Mouse (Mus musculus) limb, embryonic 15.5 days (tissue): ENCODE results near the gene Prss36. TPM values are rescaled to one million over a fixed set of nuclear protein-coding genes. Genes with fewer than 3 reads are reported as not detected.

ENCODE experiments used
- ATAC-seq: fragments of 200-750 bp; cut with Nextera tagmentation; 2 replicates; pipeline ENCODE4 v1.8.0; 2017; ENCODE audit warnings: low read depth, moderate TSS enrichment; ENCODE audit not compliant: insufficient number of reproducible peaks, low FRiP score, low TSS enrichment
- H3K27ac ChIP-seq: fragments of 300-500 bp; sonication (generic); 2 replicates; pipeline ENCODE4 v1.5.1; 2015; ENCODE audit warnings: moderate library complexity, mild to moderate bottlenecking, inconsistent platforms
- H3K27me3 ChIP-seq: fragments of 300-500 bp; sonication (generic); 2 replicates; pipeline ENCODE4 v1.6.1; 2015; ENCODE audit warnings: inconsistent platforms
- H3K36me3 ChIP-seq: fragments of 300-500 bp; sonication (generic); 2 replicates; pipeline ENCODE4 v1.6.1; 2015; ENCODE audit warnings: inconsistent platforms
- H3K4me1 ChIP-seq: fragments of 300-500 bp; sonication (generic); 2 replicates; pipeline ENCODE4 v1.6.1; 2015; ENCODE audit warnings: inconsistent platforms
- H3K4me2 ChIP-seq: fragments of 300-500 bp; sonication (generic); 2 replicates; pipeline ENCODE4 v1.6.1; 2015; ENCODE audit warnings: mild to moderate bottlenecking, inconsistent platforms
- H3K4me3 ChIP-seq: fragments of 300-500 bp; sonication (generic); 2 replicates; pipeline ENCODE4 v1.5.1; 2015; ENCODE audit warnings: mild to moderate bottlenecking, inconsistent platforms
- H3K9ac ChIP-seq: fragments of 300-500 bp; sonication (generic); 2 replicates; pipeline ENCODE4 v1.6.1; 2015; ENCODE audit warnings: inconsistent platforms
- H3K9me3 ChIP-seq: fragments of 300-500 bp; sonication (generic); 2 replicates; pipeline ENCODE4 v1.6.1; 2016; ENCODE audit warnings: inconsistent platforms
- WGBS: fragments of 180-500 bp; shearing (Covaris S2); methylation state at CpG from one replicate; pipeline ENCODE4 v1.1.7; 2015; 5-methylcytosine and 5-hydroxymethylcytosine counted together
- polyA plus RNA-seq: library from polyadenylated mRNA; unstranded; fragments of >200 nt; fragmentation: Nextera tagmentation; extraction: Ambion mirVana; gene quantifications from 2 replicates; pipeline ENCODE4 v1.2.1, GENCODE M21; 2015

The Prss36 gene
- polyA plus RNA-seq, result 11.6 and 12.9 TPM in 2 replicates

GRCm38 (mm10) chr7:127946470-127947023, at the start of gene Prss36:
Gene Prss36 (minus strand): TSS chr7:127946725.
- WGBS, result 73% methylated on average over 6 of the region's 6 CpGs
- no peaks in the 10 kb centered on the region for H3K36me3 ChIP-seq
- 0 out of 2 replicates have a peak, but pooled peaks have one; percentile 48 for ATAC-seq
- no peak within 1 kb of the TSS for H3K9ac ChIP-seq
- H3K9me3 ChIP-seq, result no peaks in the 10 kb centered on the region
- H3K4me3 ChIP-seq, result no peak within 1 kb of the TSS
- H3K27ac ChIP-seq, result no peak within 1 kb of the TSS
- H3K27me3 ChIP-seq, result peaks cover 38% of the 10 kb centered on the region
- peaks cover 4% of the 10 kb centered on the region for H3K4me1 ChIP-seq
- no peak within 1 kb of the TSS for H3K4me2 ChIP-seq

DNA sequence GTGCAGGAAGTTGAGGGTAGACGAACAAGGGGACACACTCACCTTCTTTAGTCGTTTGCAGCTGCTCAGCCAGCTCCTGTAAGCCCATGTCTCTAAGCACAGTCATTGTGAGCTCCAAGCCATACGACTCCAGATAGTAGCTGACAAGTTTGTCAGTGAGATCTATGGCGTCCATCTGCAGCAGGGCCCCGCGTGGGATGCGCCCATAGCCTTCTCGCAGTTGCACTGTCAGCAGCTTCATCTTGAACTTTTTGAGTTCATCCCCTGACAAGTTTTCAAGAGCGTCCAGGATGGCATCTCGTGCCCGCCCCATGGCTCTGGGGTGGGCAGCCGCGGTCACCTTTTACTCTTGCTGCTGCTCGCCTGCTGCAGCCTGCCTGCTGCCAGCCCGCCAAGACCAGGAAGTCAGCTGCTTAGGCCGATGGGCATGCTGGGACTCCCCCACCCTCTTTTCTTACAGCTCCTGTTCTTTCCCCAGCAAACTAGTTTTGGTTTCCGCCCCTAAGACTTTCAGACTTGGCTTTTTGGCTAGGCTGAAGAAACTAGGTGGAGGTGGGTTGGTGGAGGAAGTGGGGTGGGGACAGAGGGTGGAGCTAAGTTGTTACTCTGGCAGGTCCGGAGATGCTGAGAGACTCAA, 46.9 kb upstream of the Prss36 start, which contains the start of gene Pycard:
Gene Pycard (minus strand): TSS at position 527 of the 637 bp plus-strand sequence.
- Histone ChIP-seq H3K9me3 (no peaks in the 10 kb centered on the region), H3K27me3 (no peaks in the 10 kb centered on the region), H3K27ac (peak within 1 kb of the TSS; percentile 86), H3K36me3 (peaks cover 19% of the 10 kb centered on the region), H3K9ac (peak within 1 kb of the TSS; percentile 40), H3K4me3 (peak within 1 kb of the TSS; percentile 43), H3K4me1 (peaks cover 24% of the 10 kb centered on the region), H3K4me2 (peak within 1 kb of the TSS; percentile 58)
- WGBS, result 11% methylated on average over 18 of the region's 18 CpGs
- ATAC-seq, result peak; percentile 53; the same call in 1 of the 2 replicates

DNA sequence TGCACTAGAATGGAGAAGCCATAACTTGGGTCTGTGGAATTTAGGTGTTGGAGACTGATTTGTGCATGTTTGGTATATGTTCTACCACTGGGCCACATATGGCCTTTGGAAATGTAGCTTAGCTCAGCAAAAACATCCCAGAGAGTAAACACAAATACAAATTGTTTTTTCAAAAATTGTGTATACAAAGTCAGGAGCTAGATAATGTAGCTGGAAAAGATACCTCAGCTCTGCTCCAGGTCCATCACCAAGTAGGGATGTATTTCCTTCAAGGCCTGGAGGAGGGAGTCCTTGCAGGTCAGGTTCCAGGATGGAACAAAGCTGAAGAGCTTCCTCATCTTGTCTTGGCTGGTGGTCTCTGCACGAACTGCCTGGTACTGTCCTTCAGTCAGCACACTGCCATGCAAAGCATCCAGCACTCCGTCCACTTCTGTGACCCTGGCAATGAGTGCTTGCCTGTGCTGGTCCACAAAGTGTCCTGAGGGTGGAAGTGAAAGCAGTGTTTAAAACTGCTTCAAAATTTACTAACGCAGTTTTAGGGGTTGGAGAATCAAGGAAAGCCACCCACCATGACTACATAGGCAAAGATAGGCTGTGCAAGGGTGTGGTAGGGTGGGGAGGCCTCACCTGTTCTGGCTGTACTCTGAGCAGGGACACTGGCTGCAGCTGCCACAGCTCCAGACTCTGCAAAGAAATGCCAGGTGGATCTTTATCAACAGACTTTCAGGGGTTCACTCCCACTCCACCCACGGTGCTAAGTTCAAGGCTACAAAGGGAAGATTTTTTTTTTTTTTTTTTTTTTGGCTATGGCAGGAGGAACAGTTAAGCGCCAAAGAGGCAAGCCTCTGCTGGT, 46.2 kb upstream of the Prss36 start:
- WGBS, result 38% methylated on average over 5 of the region's 5 CpGs
- H3K27ac ChIP-seq, result peak overlapping the region; percentile 86
- peak overlapping the region; percentile 58 for H3K4me2 ChIP-seq
- H3K9me3 ChIP-seq, result no peaks in the 10 kb centered on the region
- H3K4me3 ChIP-seq, result peak overlapping the region; percentile 43
- peaks cover 24% of the 10 kb centered on the region for H3K4me1 ChIP-seq
- H3K36me3 ChIP-seq, result peaks cover 25% of the 10 kb centered on the region
- ATAC-seq, result 0 out of 2 replicates have a peak, but pooled peaks have one; percentile 55
- H3K27me3 ChIP-seq, result no peaks in the 10 kb centered on the region
- H3K9ac ChIP-seq, result peak overlapping the region; percentile 7; the same call in 1 of the 2 replicates

DNA sequence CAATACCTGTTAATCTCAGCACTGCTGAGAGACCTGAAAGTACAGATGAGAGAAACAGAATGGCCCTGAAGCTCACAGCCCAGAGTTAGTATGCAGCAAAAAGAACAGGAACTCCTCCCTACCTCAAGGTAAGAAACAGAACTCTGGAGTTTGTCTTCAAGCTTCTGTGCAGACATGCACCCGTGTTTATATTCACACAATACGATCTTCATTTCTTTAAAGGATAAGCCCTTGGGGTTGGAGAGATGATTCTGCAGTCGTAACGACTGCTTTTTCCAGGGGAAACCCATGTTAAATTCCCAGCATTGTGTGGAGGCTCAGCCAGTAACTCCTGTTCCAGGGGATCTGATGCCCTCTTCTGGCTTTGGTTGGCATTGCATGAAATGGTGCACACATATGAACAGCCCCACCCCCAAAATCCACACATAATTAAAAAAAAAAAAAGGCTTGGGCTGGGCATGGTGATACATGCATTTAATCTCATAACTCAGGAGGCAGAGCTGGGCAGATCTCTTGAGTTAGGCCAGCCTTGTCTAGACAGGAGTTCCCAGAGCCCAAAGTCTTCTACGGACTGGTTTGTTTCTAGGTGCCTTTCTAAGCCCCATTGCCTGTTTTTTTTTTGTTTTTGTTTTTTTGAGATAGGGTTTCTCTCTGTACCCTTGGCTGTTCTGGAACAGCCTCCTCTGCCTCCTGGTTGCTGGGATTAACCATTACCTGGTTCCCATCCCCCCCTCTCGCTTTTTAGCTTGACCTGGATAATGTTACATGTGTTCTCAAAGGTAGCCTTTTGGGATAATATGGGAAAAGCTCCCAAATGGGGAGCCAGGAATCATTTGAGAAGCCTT, 45.3 kb upstream of the Prss36 start:
- Histone ChIP-seq H3K27me3 (no peaks in the 10 kb centered on the region), H3K4me3 (no peak overlapping the region), H3K9me3 (no peaks in the 10 kb centered on the region), H3K4me1 (peaks cover 24% of the 10 kb centered on the region), H3K4me2 (0 out of 2 replicates have a peak overlapping the region, but pooled peaks have one; percentile 58), H3K9ac (no peak overlapping the region), H3K36me3 (peaks cover 32% of the 10 kb centered on the region), H3K27ac (peak overlapping the region; percentile 17; the same call in 1 of the 2 replicates)
- ATAC-seq, result no peak
- WGBS, result 45% methylated on average over 6 of the region's 6 CpGs

- Histone ChIP-seq H3K4me2 (no peak overlapping the region), H3K4me3 (no peak overlapping the region), H3K27me3 (no peaks in the 10 kb centered on the region), H3K9me3 (no peaks in the 10 kb centered on the region), H3K36me3 (peaks cover 60% of the 10 kb centered on the region), H3K9ac (no peak overlapping the region), H3K4me1 (peaks cover 22% of the 10 kb centered on the region), H3K27ac (0 out of 2 replicates have a peak overlapping the region, but pooled peaks have one; percentile 4)
- ATAC-seq, result no peak
- WGBS, result 74% methylated on average over 1 of the region's 1 CpGs
These were observed 42.4 kb upstream of the Prss36 start for GRCm38 (mm10) chr7:127988904-127989303.

DNA sequence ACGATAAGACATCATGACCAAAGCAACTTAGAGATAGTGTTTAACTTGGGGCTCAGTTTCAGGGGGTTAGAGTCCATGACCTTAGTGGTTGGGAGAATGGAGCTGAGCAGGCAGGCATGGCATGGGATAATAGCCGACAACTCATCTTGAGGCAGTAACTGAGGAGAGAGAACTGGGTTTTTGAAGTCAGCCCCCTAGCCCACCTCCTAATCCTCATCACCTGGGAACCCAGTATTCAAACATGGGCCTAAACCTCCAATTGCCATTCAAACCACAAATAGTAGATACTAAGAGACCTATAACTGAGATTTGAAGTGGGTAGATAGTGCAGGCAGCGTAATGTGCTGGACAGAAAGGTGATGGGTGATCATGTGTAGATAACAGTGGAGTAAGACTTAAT, 34.1 kb upstream of the Prss36 start:
- no peak overlapping the region for H3K9ac ChIP-seq
- H3K27me3 ChIP-seq, result no peaks in the 10 kb centered on the region
- H3K4me2 ChIP-seq, result no peak overlapping the region
- H3K27ac ChIP-seq, result no peak overlapping the region
- 92% methylated on average over 3 of the region's 3 CpGs for WGBS
- no peak overlapping the region for H3K4me3 ChIP-seq
- no peaks in the 10 kb centered on the region for H3K9me3 ChIP-seq
- H3K4me1 ChIP-seq, result no peaks in the 10 kb centered on the region
- no peak for ATAC-seq
- peaks cover 92% of the 10 kb centered on the region for H3K36me3 ChIP-seq

GRCm38 (mm10) chr7:127978856-127979255, 32.3 kb upstream of the Prss36 start:
- Histone ChIP-seq H3K4me3 (no peak overlapping the region), H3K27me3 (no peaks in the 10 kb centered on the region), H3K9ac (no peak overlapping the region), H3K4me1 (no peaks in the 10 kb centered on the region), H3K27ac (no peak overlapping the region), H3K36me3 (peaks cover 91% of the 10 kb centered on the region), H3K9me3 (no peaks in the 10 kb centered on the region), H3K4me2 (no peak overlapping the region)
- 76% methylated on average over 2 of the region's 2 CpGs for WGBS
- no peak for ATAC-seq

- Histone ChIP-seq H3K4me3 (no peak overlapping the region), H3K27ac (no peak overlapping the region), H3K4me2 (no peak overlapping the region), H3K4me1 (peaks cover 2% of the 10 kb centered on the region), H3K9ac (no peak overlapping the region), H3K36me3 (peaks cover 86% of the 10 kb centered on the region), H3K27me3 (no peaks in the 10 kb centered on the region), H3K9me3 (no peaks in the 10 kb centered on the region)
- no peak for ATAC-seq
- whole genome bisulfite sequencing, result 79% methylated on average over 2 of the region's 2 CpGs
These were observed 27.9 kb upstream of the Prss36 start for GRCm38 (mm10) chr7:127974413-127974930.

GRCm38 (mm10) chr7:127967922-127968828, 21.6 kb upstream of the Prss36 start:
- Histone ChIP-seq H3K4me3 (peak overlapping the region; percentile 72), H3K27ac (peak overlapping the region; percentile 97), H3K36me3 (peaks cover 30% of the 10 kb centered on the region), H3K4me2 (peak overlapping the region; percentile 62), H3K4me1 (peaks cover 7% of the 10 kb centered on the region), H3K27me3 (no peaks in the 10 kb centered on the region), H3K9ac (peak overlapping the region; percentile 86), H3K9me3 (no peaks in the 10 kb centered on the region)
- 0 out of 2 replicates have a peak, but pooled peaks have one; percentile 44 for ATAC-seq
- WGBS, result under 1% methylated on average over 40 of the region's 42 CpGs
